Mouse (Mus musculus) lung, postnatal 0 days (tissue): Measurements from ENCODE around the gene E2f6.

Experiments used
- CTCF ChIP-seq: IDR thresholded peaks from 2 replicates; pipeline ENCODE4 v1.5.1; 2016; ENCODE audit warnings: antibody characterized with exemption, mild to moderate bottlenecking
- EP300 ChIP-seq: IDR thresholded peaks from 2 replicates; pipeline ENCODE4 v1.6.1; 2016; ENCODE audit warnings: antibody characterized with exemption, mild to moderate bottlenecking, control low read depth

DNA sequence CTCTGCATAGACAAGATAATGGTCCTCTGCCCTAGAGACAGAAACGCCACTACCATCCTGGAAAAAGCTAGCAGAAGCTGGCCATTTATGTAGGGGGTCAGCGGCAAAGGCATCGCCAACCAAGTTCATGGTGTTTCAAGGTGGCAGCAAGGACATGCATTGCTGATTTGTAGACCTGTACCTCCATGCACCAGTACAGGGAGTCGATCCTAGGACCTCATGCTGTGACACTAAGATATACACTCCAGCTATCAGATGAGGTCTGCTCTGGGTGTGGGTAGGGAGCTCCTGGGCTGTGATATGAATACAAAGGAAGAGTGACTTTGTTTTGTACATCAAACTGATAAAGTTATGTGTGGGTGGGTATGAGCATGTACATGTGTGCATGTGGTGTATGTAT, 69.3 kb downstream of the E2f6 start:
- TF ChIP-seq EP300: no peak
- no peak for TF ChIP-seq CTCF
